ENCODE assay signal across 10 mouse cellular contexts in genomic region chr16:91864646-91865332, GRCm38 (mm10).
DNase-seq lines count a peak whose midpoint lies in the region; ATAC-seq and TF ChIP-seq lines count a peak whose summit lies in the region.
"Had no signal": no experiment of that assay in that cellular context is flagged by ENCODE, and none has a peak within 500 bp of the region (broad histone marks: within the 10 kb centered on the region; RNA-seq: fewer than 3 reads in every experiment).

No protein-coding gene starts in this region.

- peak; percentile 57 for DNase-seq in kidney, postnatal 14 days
- no peak for DNase-seq in kidney, adult 8-10 months
- no peak for DNase-seq in embryonic facial prominence, embryonic 11.5 days (ENCODE audit: low spot score)
- DNase-seq in spleen, postnatal 14 days (ENCODE audit: low spot score in 2 of 2): peak; percentile 27 to 29
- no peak for DNase-seq in cerebellum, adult 8-10 months
- no peak for DNase-seq in left cerebral cortex, adult 9 months (ENCODE audit: low spot score in 2 of 2)
- DNase-seq in left cerebral cortex, postnatal 36 days (ENCODE audit: low spot score in 2 of 2): no peak
- DNase-seq: layer of hippocampus, postnatal 36 days had no signal

- TF ChIP-seq CTCF in intestine, postnatal 0 days (IDR thresholded peaks at IDR 0.05; ENCODE audit: low read depth): no peak

- intact Hi-C loops in left cerebral cortex, postnatal 36 days (cut with DNase I): no loop called here

- WGBS in embryonic facial prominence, embryonic 11.5 days: 83% methylated on average over 10 of the region's 10 CpGs
- WGBS in intestine, postnatal 0 days: 68% methylated on average over 10 of the region's 10 CpGs

- H3K4me1 ChIP-seq in embryonic facial prominence, embryonic 11.5 days (ENCODE audit: control insufficient read depth, insufficient read depth, low read length): no peaks in the 10 kb centered on the region
- H3K4me1 ChIP-seq in intestine, postnatal 0 days (replicated peaks; ENCODE audit: control insufficient read depth, insufficient read depth, low read length): no peaks in the 10 kb centered on the region

- H3K27me3 ChIP-seq in embryonic facial prominence, embryonic 11.5 days (ENCODE audit: control insufficient read depth, insufficient read depth, low read length): no peaks in the 10 kb centered on the region
- H3K27me3 ChIP-seq in intestine, postnatal 0 days (replicated peaks; ENCODE audit: control insufficient read depth, insufficient read depth, low read length): no peaks in the 10 kb centered on the region
- H3K27me3 ChIP-seq: embryonic facial prominence, embryonic 12.5 days had no signal

- no peak overlapping the region for H3K27ac ChIP-seq in embryonic facial prominence, embryonic 11.5 days (replicated peaks; ENCODE audit: low read depth, low read length)
- no peak overlapping the region for H3K27ac ChIP-seq in intestine, postnatal 0 days (ENCODE audit: low read depth, low read length)
- H3K27ac ChIP-seq: embryonic facial prominence, embryonic 12.5 days had no signal

- no peaks in the 10 kb centered on the region for H3K9me3 ChIP-seq in embryonic facial prominence, embryonic 11.5 days (replicated peaks; ENCODE audit: control insufficient read depth, low read length)
- H3K9me3 ChIP-seq in intestine, postnatal 0 days (ENCODE audit: control insufficient read depth): no peaks in the 10 kb centered on the region
- H3K9me3 ChIP-seq: embryonic facial prominence, embryonic 12.5 days had no signal

- H3K4me2 ChIP-seq in embryonic facial prominence, embryonic 11.5 days (ENCODE audit: low read depth, low read length): no peak overlapping the region
- H3K4me2 ChIP-seq in intestine, postnatal 0 days (replicated peaks; ENCODE audit: low read depth): no peak overlapping the region
- H3K4me2 ChIP-seq: embryonic facial prominence, embryonic 12.5 days had no signal

- no peak overlapping the region for H3K4me3 ChIP-seq in embryonic facial prominence, embryonic 11.5 days (ENCODE audit: low read depth, low read length)
- no peak overlapping the region for H3K4me3 ChIP-seq in intestine, postnatal 0 days (ENCODE audit: low read depth, low read length)
- H3K4me3 ChIP-seq: embryonic facial prominence, embryonic 12.5 days had no signal

- peaks cover 8% of the 10 kb centered on the region for H3K36me3 ChIP-seq in embryonic facial prominence, embryonic 11.5 days (replicated peaks; ENCODE audit: control insufficient read depth, insufficient read depth, low read depth, low read length)
- peaks cover 42% of the 10 kb centered on the region; the same call in 1 of the 2 replicates for H3K36me3 ChIP-seq in intestine, postnatal 0 days (ENCODE audit: control insufficient read depth, insufficient read depth)

- no peak overlapping the region for H3K9ac ChIP-seq in embryonic facial prominence, embryonic 11.5 days (replicated peaks; ENCODE audit: low read length)
- no peak overlapping the region for H3K9ac ChIP-seq in intestine, postnatal 0 days (ENCODE audit: low read depth, low read length)
- H3K9ac ChIP-seq: embryonic facial prominence, embryonic 12.5 days had no signal

- ATAC-seq in embryonic facial prominence, embryonic 11.5 days (replicated peaks; ENCODE audit: insufficient number of reproducible peaks, low FRiP score, low TSS enrichment, low read depth): peak; percentile 54; the same call in 1 of the 2 replicates
- peak; percentile 27; the same call in 1 of the 2 replicates for ATAC-seq in intestine, postnatal 0 days

Comparison
In these comparisons a context has a peak if more than half of its experiments do, and no peak if none do; other contexts are left out.
1. DNase-seq: peak in kidney, postnatal 14 days (single experiment) and spleen, postnatal 14 days (2 of 2); none in kidney, adult 8-10 months (0 of 2), embryonic facial prominence, embryonic 11.5 days (single experiment), cerebellum, adult 8-10 months (single experiment), left cerebral cortex, adult 9 months (0 of 2) and left cerebral cortex, postnatal 36 days (0 of 2).